Comparison of ENCODE assay signal across 8 mouse cellular contexts in the genomic region with DNA sequence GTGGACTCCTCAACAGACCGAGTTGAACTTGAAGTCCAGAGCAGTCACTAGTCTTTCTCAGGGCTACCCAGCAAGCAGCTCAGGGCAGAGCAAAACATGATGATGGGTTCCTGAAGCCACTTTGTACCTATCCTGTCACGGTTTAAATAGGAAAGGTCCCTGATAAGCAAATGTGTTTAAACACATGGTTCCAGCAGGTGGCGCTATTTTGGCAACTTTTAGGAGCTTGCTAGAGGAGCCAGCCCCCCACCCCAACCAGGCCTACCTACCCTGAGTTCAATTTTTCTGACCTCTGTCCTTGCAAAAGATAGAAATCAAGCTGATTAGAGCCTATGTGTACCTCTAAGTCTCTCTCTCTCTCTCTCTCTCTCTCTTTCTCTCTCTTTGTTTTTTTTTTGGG. TPM values are rescaled to one million over a fixed set of nuclear protein-coding genes. Genes with fewer than 3 reads are reported as not detected.
A peak's percentile ranks its signal among the peaks of the same experiment; 100 is the strongest.
DNase-seq lines count a peak whose midpoint lies in the region; ATAC-seq lines count a peak whose summit lies in the region.

No protein-coding gene starts in this region.

- 18% methylated on average over 3 of the region's 3 CpGs for WGBS in forebrain, embryonic 11.5 days
- 19% methylated on average over 3 of the region's 3 CpGs for WGBS in forebrain, embryonic 16.5 days
- 15% methylated on average over 3 of the region's 3 CpGs for WGBS in midbrain, embryonic 11.5 days
- WGBS in midbrain, embryonic 15.5 days, result 35% methylated on average over 3 of the region's 3 CpGs

- ATAC-seq in forebrain, embryonic 11.5 days (replicated peaks; ENCODE audit: low FRiP score), result no peak
- ATAC-seq in forebrain, embryonic 16.5 days, result no peak
- no peak for ATAC-seq in midbrain, embryonic 11.5 days (ENCODE audit: low FRiP score)
- ATAC-seq in midbrain, embryonic 15.5 days (replicated peaks), result no peak

- H3K27me3 ChIP-seq in forebrain, embryonic 11.5 days (ENCODE audit: control insufficient read depth, insufficient read depth, low read length), result no peaks in the 10 kb centered on the region
- no peaks in the 10 kb centered on the region for H3K27me3 ChIP-seq in forebrain, embryonic 16.5 days (replicated peaks; ENCODE audit: control insufficient read depth, insufficient read depth, low read length)
- no peaks in the 10 kb centered on the region for H3K27me3 ChIP-seq in midbrain, embryonic 11.5 days (ENCODE audit: control insufficient read depth, insufficient read depth, low read length)
- no peaks in the 10 kb centered on the region for H3K27me3 ChIP-seq in midbrain, embryonic 15.5 days (replicated peaks)

- no peaks in the 10 kb centered on the region for H3K4me1 ChIP-seq in forebrain, embryonic 11.5 days (replicated peaks; ENCODE audit: control insufficient read depth, insufficient read depth, low read length)
- H3K4me1 ChIP-seq in forebrain, embryonic 16.5 days (replicated peaks; ENCODE audit: control insufficient read depth, insufficient read depth, low read length), result peaks cover under 1% of the 10 kb centered on the region; the same call in 1 of the 2 replicates
- peaks cover 3% of the 10 kb centered on the region for H3K4me1 ChIP-seq in midbrain, embryonic 11.5 days (ENCODE audit: control insufficient read depth, insufficient read depth, low read length)
- H3K4me1 ChIP-seq in midbrain, embryonic 15.5 days, result peaks cover 5% of the 10 kb centered on the region

- no peak overlapping the region for H3K4me2 ChIP-seq in forebrain, embryonic 11.5 days (ENCODE audit: low read depth, low read length, severe bottlenecking)
- H3K4me2 ChIP-seq in forebrain, embryonic 16.5 days (ENCODE audit: low read length), result no peak overlapping the region
- H3K4me2 ChIP-seq in midbrain, embryonic 11.5 days, result no peak overlapping the region
- no peak overlapping the region for H3K4me2 ChIP-seq in midbrain, embryonic 15.5 days

- H3K27ac ChIP-seq in forebrain, embryonic 11.5 days (ENCODE audit: low read depth, low read length), result no peak overlapping the region
- no peak overlapping the region for H3K27ac ChIP-seq in forebrain, embryonic 16.5 days (ENCODE audit: low read length)
- H3K27ac ChIP-seq in midbrain, embryonic 11.5 days (ENCODE audit: low read depth, low read length), result no peak overlapping the region
- no peak overlapping the region for H3K27ac ChIP-seq in midbrain, embryonic 15.5 days

- H3K9me3 ChIP-seq in forebrain, embryonic 11.5 days (ENCODE audit: control insufficient read depth, low read length), result no peaks in the 10 kb centered on the region
- H3K9me3 ChIP-seq in forebrain, embryonic 16.5 days (ENCODE audit: control insufficient read depth, low read length), result no peaks in the 10 kb centered on the region
- H3K9me3 ChIP-seq in midbrain, embryonic 11.5 days (ENCODE audit: control insufficient read depth, low read length), result no peaks in the 10 kb centered on the region
- no peaks in the 10 kb centered on the region for H3K9me3 ChIP-seq in midbrain, embryonic 15.5 days

- peak; percentile 72 for DNase-seq in forebrain, embryonic 11.5 days (ENCODE audit: low spot score)
- peak; percentile 92 for DNase-seq in midbrain, embryonic 11.5 days (ENCODE audit: low spot score, missing footprints)
- DNase-seq in adrenal gland, postnatal 25 days, result peak; percentile 61
- peak; percentile 59 to 72 for DNase-seq in kidney, postnatal 25 days
- peak; percentile 58 for DNase-seq in telencephalon, adult 2 months (ENCODE audit: low read depth, low spot score)
- no peak for DNase-seq in ovary, adult 18-20 months (ENCODE audit: low spot score)

- no peak overlapping the region for H3K9ac ChIP-seq in forebrain, embryonic 11.5 days (ENCODE audit: low read length)
- H3K9ac ChIP-seq in forebrain, embryonic 16.5 days (replicated peaks; ENCODE audit: low read depth, low read length), result no peak overlapping the region
- H3K9ac ChIP-seq in midbrain, embryonic 11.5 days (ENCODE audit: low read length), result no peak overlapping the region
- H3K9ac ChIP-seq in midbrain, embryonic 15.5 days, result no peak overlapping the region

- H3K4me3 ChIP-seq in forebrain, embryonic 11.5 days (ENCODE audit: low read depth, low read length), result no peak overlapping the region
- no peak overlapping the region for H3K4me3 ChIP-seq in forebrain, embryonic 16.5 days (replicated peaks; ENCODE audit: low read length)
- no peak overlapping the region for H3K4me3 ChIP-seq in midbrain, embryonic 11.5 days (ENCODE audit: low read depth, low read length)
- H3K4me3 ChIP-seq in midbrain, embryonic 15.5 days, result no peak overlapping the region

- no peaks in the 10 kb centered on the region for H3K36me3 ChIP-seq in forebrain, embryonic 11.5 days (ENCODE audit: control insufficient read depth, insufficient read depth, low read length)
- no peaks in the 10 kb centered on the region for H3K36me3 ChIP-seq in forebrain, embryonic 16.5 days (ENCODE audit: control insufficient read depth, insufficient read depth)
- no peaks in the 10 kb centered on the region for H3K36me3 ChIP-seq in midbrain, embryonic 11.5 days (ENCODE audit: control insufficient read depth, insufficient read depth, low read length)
- H3K36me3 ChIP-seq in midbrain, embryonic 15.5 days (replicated peaks), result no peaks in the 10 kb centered on the region

RNA-seq across cellular contexts. Expression of a gene that starts 10.3 kb away (rescaled TPM):
- polyA plus RNA-seq in forebrain, embryonic 11.5 days (2014; fragmentation: Nextera tagmentation; extraction: Ambion mirVana), result 11.4 and 11.8 TPM in 2 replicates
- 7.3 and 9.6 TPM in 2 replicates for polyA plus RNA-seq in forebrain, embryonic 16.5 days (2015; fragmentation: Nextera tagmentation; extraction: Ambion mirVana)
- 8.7 and 9.9 TPM in 2 replicates for polyA plus RNA-seq in midbrain, embryonic 11.5 days (2014; fragmentation: Nextera tagmentation; extraction: Ambion mirVana)
- 13.4 and 13.9 TPM in 2 replicates for polyA plus RNA-seq in midbrain, embryonic 15.5 days (2015; fragmentation: Nextera tagmentation; extraction: Ambion mirVana)
- total RNA-seq in adrenal gland, postnatal 25 days (2021), result 80.7 and 133 TPM in 2 replicates

RNA-seq across cellular contexts. Expression of a gene that starts 36.4 kb away (rescaled TPM):
- 147 and 161 TPM in 2 replicates for polyA plus RNA-seq in forebrain, embryonic 11.5 days (2014; fragmentation: Nextera tagmentation; extraction: Ambion mirVana)
- polyA plus RNA-seq in forebrain, embryonic 16.5 days (2015; fragmentation: Nextera tagmentation; extraction: Ambion mirVana), result 870 and 902 TPM in 2 replicates
- 182 and 188 TPM in 2 replicates for polyA plus RNA-seq in midbrain, embryonic 11.5 days (2014; fragmentation: Nextera tagmentation; extraction: Ambion mirVana)
- polyA plus RNA-seq in midbrain, embryonic 15.5 days (2015; fragmentation: Nextera tagmentation; extraction: Ambion mirVana), result 845 and 866 TPM in 2 replicates
- 477 and 524 TPM in 2 replicates for total RNA-seq in adrenal gland, postnatal 25 days (2021)
